Mouse (Mus musculus) hindbrain, embryonic 11.5 days (tissue): ENCODE results near the gene Gen1. TPM values are rescaled to one million over a fixed set of nuclear protein-coding genes. Genes with fewer than 3 reads are reported as not detected.

ENCODE experiments used
- ATAC-seq: fragments of 200-750 bp; cut with Nextera tagmentation; 2 replicates; pipeline ENCODE4 v1.8.0; 2017; ENCODE audit warnings: mild to moderate bottlenecking, moderate TSS enrichment, moderate library complexity; ENCODE audit not compliant: low FRiP score
- DNase-seq: peaks from one replicate; pipeline ENCODE4 v3.0.0-alpha.2; 2015; ENCODE audit warnings: low spot score
- H3K27ac ChIP-seq: fragments of 300-500 bp; sonication (generic); 2 replicates; pipeline ENCODE4 v1.5.1; 2014; ENCODE audit warnings: mild to moderate bottlenecking, low read depth, low read length
- H3K27me3 ChIP-seq: fragments of 300-500 bp; sonication (generic); 2 replicates; pipeline ENCODE4 v1.6.1; 2014; ENCODE audit warnings: mild to moderate bottlenecking, low read length, moderate library complexity, mixed read lengths; ENCODE audit not compliant: control insufficient read depth, insufficient read depth
- H3K36me3 ChIP-seq: fragments of 300-500 bp; sonication (generic); 2 replicates; pipeline ENCODE4 v1.6.1; 2014; ENCODE audit warnings: mild to moderate bottlenecking, low read length, moderate library complexity, mixed read lengths; ENCODE audit not compliant: control insufficient read depth, insufficient read depth
- H3K4me1 ChIP-seq: fragments of 300-500 bp; sonication (generic); replicated peaks from 2 replicates; pipeline ENCODE4 v1.6.1; 2014; ENCODE audit warnings: low read length, mixed read lengths; ENCODE audit not compliant: control insufficient read depth, insufficient read depth
- H3K4me2 ChIP-seq: fragments of 300-500 bp; sonication (generic); replicated peaks from 2 replicates; pipeline ENCODE4 v1.6.1; 2014; ENCODE audit warnings: mild to moderate bottlenecking, low read depth, low read length
- H3K4me3 ChIP-seq: fragments of 300-500 bp; sonication (generic); 2 replicates; pipeline ENCODE4 v1.5.1; 2014; ENCODE audit warnings: low read depth, low read length
- H3K9ac ChIP-seq: fragments of 300-500 bp; sonication (generic); 2 replicates; pipeline ENCODE4 v1.6.1; 2014; ENCODE audit warnings: low read depth, low read length
- H3K9me3 ChIP-seq: fragments of 300-500 bp; sonication (generic); 2 replicates; pipeline ENCODE4 v1.6.1; 2016; ENCODE audit warnings: low read length; ENCODE audit not compliant: control insufficient read depth
- WGBS: fragments of 180-500 bp; shearing (Covaris S2); extraction: QIAGEN DNeasy Blood & Tissue Kit; methylation state at CpG from one replicate; pipeline ENCODE4 v1.1.7; 2014; 5-methylcytosine and 5-hydroxymethylcytosine counted together
- polyA plus RNA-seq: library from polyadenylated mRNA; unstranded; fragments of >200 nt; fragmentation: Nextera tagmentation; extraction: Ambion mirVana; gene quantifications from 2 replicates; pipeline ENCODE4 v1.2.1, GENCODE M21; 2014

Gene Gen1
- polyA plus RNA-seq, 1 experiment from 2014 or later = 15.8 TPM

DNA sequence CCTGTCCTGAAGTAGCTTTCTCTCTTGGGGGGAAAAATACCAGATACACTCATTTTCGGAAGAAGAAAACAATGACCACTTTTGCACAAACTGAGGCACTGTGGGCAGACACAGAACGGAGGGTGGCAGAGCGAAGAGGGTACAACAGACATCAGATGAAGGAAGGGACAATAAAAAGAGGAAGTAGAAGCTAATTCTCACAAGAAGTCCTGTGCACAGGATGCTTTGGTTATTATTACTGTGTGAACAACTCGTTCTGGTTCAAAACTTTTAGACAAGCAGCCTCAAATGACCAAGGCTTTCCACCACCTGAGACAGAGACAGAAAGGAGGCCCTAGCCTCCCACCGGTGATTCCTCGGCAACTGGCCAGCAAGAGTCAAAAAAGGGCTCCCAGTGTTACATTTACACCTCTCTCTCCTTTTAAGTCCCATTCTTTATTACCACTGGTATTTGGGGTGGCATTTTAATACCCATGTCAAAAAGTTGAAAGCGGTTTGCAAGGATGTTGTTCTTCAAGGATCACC is 47.8 kb downstream of the Gen1 start:
- Histone ChIP-seq H3K27me3 (no peaks in the 10 kb centered on the region), H3K27ac (no peak overlapping the region), H3K9me3 (no peaks in the 10 kb centered on the region), H3K4me1 (no peaks in the 10 kb centered on the region), H3K9ac (no peak overlapping the region), H3K4me2 (no peak overlapping the region), H3K36me3 (no peaks in the 10 kb centered on the region), H3K4me3 (no peak overlapping the region)
- DNase-seq (no peak), ATAC-seq (no peak)
- WGBS = 82% methylated on average over 7 of the region's 7 CpGs

DNA sequence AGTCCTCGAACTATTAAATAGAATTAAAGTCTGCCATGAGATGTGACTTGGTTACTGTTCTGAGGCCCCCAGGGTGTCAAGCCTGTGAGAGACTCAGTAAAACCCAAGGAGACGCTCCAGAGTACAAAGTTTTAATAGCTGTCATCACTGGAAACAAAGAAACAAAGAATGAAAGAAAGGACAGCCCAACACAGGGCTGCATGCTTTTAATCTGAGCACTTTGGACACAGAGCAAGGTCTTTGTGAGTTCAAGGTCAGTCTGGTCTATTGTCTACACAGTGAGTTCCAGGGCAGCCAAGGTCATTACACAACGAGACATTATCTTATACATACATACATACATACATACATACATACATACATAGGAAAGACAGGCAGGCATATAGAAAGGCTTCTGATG is 49.1 kb downstream of the Gen1 start:
- WGBS = 69% methylated on average over 3 of the region's 3 CpGs
- ATAC-seq (no peak), DNase-seq (no peak)
- no peak overlapping the region for H3K27ac ChIP-seq
- H3K4me1 ChIP-seq = no peaks in the 10 kb centered on the region
- H3K4me2 ChIP-seq = no peak overlapping the region
- no peak overlapping the region for H3K4me3 ChIP-seq
- H3K9ac ChIP-seq = no peak overlapping the region
- no peaks in the 10 kb centered on the region for H3K9me3 ChIP-seq
- H3K36me3 ChIP-seq = no peaks in the 10 kb centered on the region
- no peaks in the 10 kb centered on the region for H3K27me3 ChIP-seq

DNA sequence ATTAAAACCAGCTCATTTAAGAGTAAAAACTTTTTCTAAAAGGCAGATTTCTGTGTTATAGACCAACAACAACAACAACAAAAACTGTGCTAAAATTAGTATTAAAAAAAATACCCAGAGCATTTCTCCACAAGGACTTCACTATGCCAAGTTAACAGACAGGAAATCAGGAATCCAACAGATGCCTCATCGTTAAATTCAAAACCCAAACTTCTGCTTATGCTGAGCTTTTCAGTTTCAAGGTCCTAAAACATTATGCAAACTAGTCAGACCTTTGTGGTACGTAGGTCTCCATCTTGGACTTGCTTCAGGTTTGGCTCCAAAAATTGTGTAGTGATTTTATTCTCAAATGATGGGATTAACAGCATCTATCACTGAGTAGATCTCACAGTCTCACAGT is 50.0 kb downstream of the Gen1 start:
- DNase-seq (no peak), ATAC-seq (no peak)
- Histone ChIP-seq H3K27me3 (no peaks in the 10 kb centered on the region), H3K9me3 (no peaks in the 10 kb centered on the region), H3K4me3 (no peak overlapping the region), H3K27ac (no peak overlapping the region), H3K36me3 (no peaks in the 10 kb centered on the region), H3K9ac (no peak overlapping the region), H3K4me2 (no peak overlapping the region), H3K4me1 (no peaks in the 10 kb centered on the region)
- 90% methylated on average over 2 of the region's 2 CpGs for WGBS

DNA sequence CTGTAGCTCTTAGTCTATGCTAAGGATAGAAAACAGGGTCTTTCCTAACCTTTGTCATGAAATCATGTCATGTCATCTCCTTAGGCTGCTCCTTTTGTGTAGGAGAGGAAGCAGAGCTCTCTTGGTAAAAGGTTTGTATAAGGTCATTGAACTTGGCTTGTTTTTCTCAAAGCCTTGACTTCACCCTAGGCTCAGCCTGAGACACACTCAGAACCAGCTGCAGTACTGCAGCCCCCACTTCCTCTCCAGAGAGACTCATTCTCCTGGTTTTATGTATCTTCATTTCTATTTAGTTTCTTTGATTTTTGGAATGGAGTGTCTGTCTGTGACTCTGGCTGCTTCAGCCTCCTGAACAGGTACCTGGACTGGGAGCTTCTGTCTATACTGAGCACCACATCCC is 50.8 kb downstream of the Gen1 start:
- no peaks in the 10 kb centered on the region for H3K27me3 ChIP-seq
- H3K27ac ChIP-seq = no peak overlapping the region
- no peak overlapping the region for H3K4me3 ChIP-seq
- no peak overlapping the region for H3K4me2 ChIP-seq
- no peaks in the 10 kb centered on the region for H3K36me3 ChIP-seq
- no peaks in the 10 kb centered on the region for H3K4me1 ChIP-seq
- no peak for ATAC-seq
- no peak overlapping the region for H3K9ac ChIP-seq
- no peak for DNase-seq
- H3K9me3 ChIP-seq = no peaks in the 10 kb centered on the region

DNA sequence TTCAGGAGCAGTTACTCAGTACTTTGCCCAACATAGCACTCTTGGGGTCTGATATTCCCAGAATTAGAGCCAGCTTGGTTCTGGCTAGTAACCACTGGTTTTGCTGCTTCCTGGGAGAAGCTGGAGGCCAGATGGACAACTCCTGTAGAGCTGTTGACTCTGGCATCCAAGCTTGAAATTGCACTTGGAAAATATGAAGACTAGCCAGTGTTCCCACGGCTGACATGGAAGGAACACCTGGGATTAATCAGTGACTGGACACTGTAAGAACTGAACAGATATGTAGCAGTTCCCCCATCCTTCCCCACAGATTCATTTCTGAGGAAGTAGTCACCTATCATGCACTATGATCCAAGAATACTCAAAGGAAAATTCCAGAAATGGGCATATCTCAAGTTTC is 52.7 kb downstream of the Gen1 start:
- no peak for DNase-seq
- no peak for ATAC-seq
- Histone ChIP-seq H3K4me2 (no peak overlapping the region), H3K4me3 (no peak overlapping the region), H3K36me3 (no peaks in the 10 kb centered on the region), H3K4me1 (no peaks in the 10 kb centered on the region), H3K27ac (no peak overlapping the region), H3K9ac (no peak overlapping the region), H3K9me3 (no peaks in the 10 kb centered on the region), H3K27me3 (no peaks in the 10 kb centered on the region)
- WGBS = 62% methylated on average over 1 of the region's 1 CpGs

DNA sequence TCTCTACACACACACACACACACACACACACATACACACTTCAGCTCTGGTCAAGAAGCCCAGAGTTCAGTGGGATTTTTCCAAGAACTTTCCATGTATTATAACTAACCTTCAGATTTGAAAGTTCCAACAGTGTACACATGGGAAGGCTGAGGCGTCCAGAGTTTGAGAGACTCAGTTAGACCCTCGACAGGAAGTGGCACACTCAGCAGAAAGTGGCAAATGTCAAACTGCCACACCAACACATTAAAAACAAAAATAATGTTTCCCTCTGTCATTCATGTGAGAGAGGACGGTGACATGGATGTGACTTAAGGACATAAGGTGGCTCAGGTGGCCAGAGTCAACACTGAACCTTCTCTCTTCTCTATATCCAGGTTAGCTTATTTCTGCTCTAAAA is 55.2 kb downstream of the Gen1 start:
- Histone ChIP-seq H3K27ac (no peak overlapping the region), H3K4me3 (no peak overlapping the region), H3K27me3 (no peaks in the 10 kb centered on the region), H3K4me2 (no peak overlapping the region), H3K9ac (no peak overlapping the region), H3K36me3 (no peaks in the 10 kb centered on the region), H3K4me1 (no peaks in the 10 kb centered on the region), H3K9me3 (no peaks in the 10 kb centered on the region)
- DNase-seq (no peak), ATAC-seq (no peak)
- WGBS = 82% methylated on average over 3 of the region's 3 CpGs

DNA sequence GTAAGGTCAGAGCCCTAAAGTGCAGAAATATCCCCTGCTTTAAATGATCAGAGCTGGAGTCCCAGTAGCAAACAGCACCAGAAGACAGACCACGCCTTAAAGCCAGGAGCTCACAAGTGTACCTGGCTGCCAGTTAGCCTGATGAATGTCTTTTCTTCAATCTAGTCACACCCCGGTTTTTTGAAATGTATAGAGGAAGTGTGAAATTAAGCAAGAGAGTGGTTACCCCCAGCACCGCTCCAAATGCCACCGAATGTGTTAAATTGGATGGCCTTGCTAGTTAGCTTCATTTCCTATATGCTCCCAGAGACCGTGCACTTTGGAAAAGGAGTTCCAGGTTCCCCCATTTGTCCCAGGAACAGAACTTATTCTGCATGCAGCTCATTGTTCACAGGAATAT is 56.0 kb downstream of the Gen1 start:
- no peaks in the 10 kb centered on the region for H3K36me3 ChIP-seq

DNA sequence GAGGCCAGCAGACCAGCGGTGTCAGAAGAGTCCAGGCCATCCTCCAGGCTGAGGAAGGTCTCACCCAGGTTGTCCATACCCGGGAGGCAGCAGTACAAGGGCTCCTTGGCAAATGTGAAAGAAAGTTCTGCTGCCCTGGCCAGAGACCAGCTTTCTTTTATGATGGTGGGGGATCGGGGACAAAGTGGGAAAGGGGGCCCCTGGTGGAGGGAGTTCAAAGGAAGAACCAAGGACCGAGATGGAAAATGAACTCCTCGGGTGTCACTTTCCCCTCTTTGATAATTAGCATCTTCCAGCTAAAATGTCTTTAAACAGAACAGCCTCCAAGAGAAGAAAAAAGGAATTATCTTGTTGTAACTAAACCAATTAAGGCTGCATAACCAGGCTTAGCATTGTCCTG is 56.7 kb downstream of the Gen1 start, which contains the start of gene Msgn1:
Gene Msgn1 (minus strand): TSS at position 101 of the 400 bp plus-strand sequence.
- no peak for DNase-seq
- H3K4me2 ChIP-seq = no peak within 1 kb of the TSS
- H3K27ac ChIP-seq = no peak within 1 kb of the TSS
- 67% methylated on average over 5 of the region's 5 CpGs for WGBS
- no peak within 1 kb of the TSS for H3K9ac ChIP-seq
- no peak within 1 kb of the TSS for H3K4me3 ChIP-seq
- H3K36me3 ChIP-seq = no peaks in the 10 kb centered on the region
- no peaks in the 10 kb centered on the region for H3K27me3 ChIP-seq
- H3K4me1 ChIP-seq = no peaks in the 10 kb centered on the region
- H3K9me3 ChIP-seq = no peaks in the 10 kb centered on the region
- no peak for ATAC-seq

More for the DNA sequence above, 56.0 kb downstream of the Gen1 start:
- Histone ChIP-seq H3K4me2 (no peak overlapping the region), H3K27me3 (no peaks in the 10 kb centered on the region), H3K4me3 (no peak overlapping the region), H3K9ac (no peak overlapping the region), H3K27ac (no peak overlapping the region), H3K4me1 (no peaks in the 10 kb centered on the region), H3K9me3 (no peaks in the 10 kb centered on the region)
- no peak for ATAC-seq
- WGBS = 85% methylated on average over 5 of the region's 5 CpGs
- no peak for DNase-seq

DNA sequence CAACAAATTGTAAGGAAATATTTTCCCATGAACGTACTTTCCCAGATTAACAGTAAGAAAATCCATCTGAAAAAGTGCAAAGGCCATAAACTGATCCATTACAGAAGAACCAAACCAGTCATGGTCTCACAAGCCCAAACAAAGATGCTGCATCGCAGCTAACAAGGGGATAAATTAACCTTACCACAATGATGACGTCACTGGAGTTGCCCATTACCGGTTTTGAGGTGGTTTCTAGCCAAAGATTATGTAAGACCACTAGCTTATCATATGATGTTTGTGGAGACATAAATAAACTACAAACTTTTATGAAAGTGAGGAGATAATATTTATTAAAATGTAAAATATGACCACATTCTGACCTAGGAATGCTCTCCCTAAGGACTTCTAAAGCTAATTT is 59.3 kb downstream of the Gen1 start:
- H3K4me2 ChIP-seq = no peak overlapping the region
- H3K4me1 ChIP-seq = no peaks in the 10 kb centered on the region
- H3K4me3 ChIP-seq = no peak overlapping the region
- H3K27ac ChIP-seq = no peak overlapping the region
- H3K36me3 ChIP-seq = no peaks in the 10 kb centered on the region
- no peaks in the 10 kb centered on the region for H3K27me3 ChIP-seq
- H3K9me3 ChIP-seq = no peaks in the 10 kb centered on the region
- WGBS = 83% methylated on average over 4 of the region's 4 CpGs
- no peak overlapping the region for H3K9ac ChIP-seq
- DNase-seq (no peak), ATAC-seq (no peak)
